ENCODE assay signal across 8 mouse cellular contexts in the genomic region with DNA sequence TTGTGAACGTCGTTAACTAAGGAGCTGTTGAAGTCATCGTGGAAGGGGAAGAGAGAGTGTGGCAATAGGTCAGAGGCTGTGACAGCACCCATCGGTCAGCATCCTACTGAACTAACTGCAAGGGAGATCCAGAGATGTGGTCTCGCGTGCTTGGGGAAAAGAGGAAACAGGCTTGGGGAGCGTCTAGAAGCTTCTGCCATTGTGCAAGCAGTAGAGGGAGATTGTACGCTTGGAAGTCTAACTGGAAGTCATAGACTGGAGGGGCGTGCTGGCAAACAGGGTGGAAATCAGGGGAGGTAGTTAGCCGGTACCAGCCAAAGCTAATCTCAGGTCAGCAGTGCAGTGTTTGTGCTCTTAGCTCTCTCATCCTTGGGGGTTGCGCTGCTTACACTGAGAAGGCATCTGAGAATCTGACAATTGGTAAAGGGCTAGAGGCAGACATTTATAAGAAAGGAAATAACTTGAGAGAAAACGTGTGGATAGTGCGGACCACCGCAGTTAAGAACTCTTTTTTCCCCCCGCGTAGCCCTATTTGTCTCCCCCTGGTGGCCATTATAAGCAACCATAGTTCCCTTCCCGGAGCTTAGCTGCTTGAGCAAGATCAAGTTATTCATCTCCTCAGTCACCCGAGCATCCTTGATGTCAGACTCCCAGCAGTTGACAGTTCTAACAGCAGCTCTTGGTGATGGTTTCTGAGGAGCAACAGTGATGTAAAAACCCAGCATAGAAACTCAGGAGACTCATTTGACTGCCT.
A peak's percentile ranks its signal among the peaks of the same experiment; 100 is the strongest.
DNase-seq lines count a peak whose midpoint lies in the region; ATAC-seq and TF ChIP-seq lines count a peak whose summit lies in the region.

No protein-coding gene starts in this region.

- ATAC-seq in hindbrain, embryonic 12.5 days (ENCODE audit: low FRiP score), result no peak
- ATAC-seq in embryonic facial prominence, embryonic 12.5 days (ENCODE audit: insufficient number of reproducible peaks, insufficient read depth, low FRiP score, low TSS enrichment), result no peak
- no peak for ATAC-seq in hindbrain, postnatal 0 days
- no peak for ATAC-seq in megakaryocyte-erythroid progenitor cell, adult 5-6 weeks (replicated peaks; ENCODE audit: low FRiP score, low TSS enrichment, poor library complexity, severe bottlenecking)

- no peak overlapping the region for H3K27ac ChIP-seq in hindbrain, embryonic 10.5 days
- no peak overlapping the region for H3K27ac ChIP-seq in hindbrain, embryonic 12.5 days
- H3K27ac ChIP-seq in embryonic facial prominence, embryonic 12.5 days, result no peak overlapping the region
- H3K27ac ChIP-seq in hindbrain, postnatal 0 days, result no peak overlapping the region

- 57% methylated on average over 18 of the region's 18 CpGs for WGBS in hindbrain, embryonic 10.5 days
- WGBS in hindbrain, embryonic 12.5 days, result 54% methylated on average over 18 of the region's 18 CpGs
- 45% methylated on average over 18 of the region's 18 CpGs for WGBS in embryonic facial prominence, embryonic 12.5 days
- 52% methylated on average over 18 of the region's 18 CpGs for WGBS in hindbrain, postnatal 0 days

- H3K4me3 ChIP-seq in hindbrain, embryonic 10.5 days, result no peak overlapping the region
- H3K4me3 ChIP-seq in hindbrain, embryonic 12.5 days, result no peak overlapping the region
- H3K4me3 ChIP-seq in embryonic facial prominence, embryonic 12.5 days, result no peak overlapping the region
- H3K4me3 ChIP-seq in hindbrain, postnatal 0 days (ENCODE audit: low read length), result no peak overlapping the region

- H3K9ac ChIP-seq in hindbrain, embryonic 12.5 days, result no peak overlapping the region
- H3K9ac ChIP-seq in embryonic facial prominence, embryonic 12.5 days, result no peak overlapping the region
- H3K9ac ChIP-seq in hindbrain, postnatal 0 days (replicated peaks; ENCODE audit: low read length), result no peak overlapping the region

- TF ChIP-seq CTCF in hindbrain, postnatal 0 days (IDR thresholded peaks at IDR 0.05; ENCODE audit: low read depth), result peak; percentile 80

- H3K36me3 ChIP-seq in hindbrain, embryonic 10.5 days, result no peaks in the 10 kb centered on the region
- no peaks in the 10 kb centered on the region for H3K36me3 ChIP-seq in hindbrain, embryonic 12.5 days
- H3K36me3 ChIP-seq in embryonic facial prominence, embryonic 12.5 days, result no peaks in the 10 kb centered on the region
- H3K36me3 ChIP-seq in hindbrain, postnatal 0 days (ENCODE audit: insufficient read depth, low read length), result no peaks in the 10 kb centered on the region

- peak; percentile 48 for DNase-seq in hindbrain, embryonic 10.5 days (ENCODE audit: low spot score)
- peak; percentile 49 for DNase-seq in ES-CJ7 (ENCODE audit: low read depth, low spot score)
- DNase-seq in hindbrain, postnatal 0 days (ENCODE audit: low spot score), result peak; percentile 77
- DNase-seq in lung, postnatal 4 days, result peak; percentile 39 to 40
- peak; percentile 37 for DNase-seq in thymus, postnatal 14 days

- H3K4me1 ChIP-seq in hindbrain, embryonic 10.5 days (replicated peaks), result no peaks in the 10 kb centered on the region
- H3K4me1 ChIP-seq in hindbrain, embryonic 12.5 days, result no peaks in the 10 kb centered on the region
- H3K4me1 ChIP-seq in embryonic facial prominence, embryonic 12.5 days, result no peaks in the 10 kb centered on the region
- H3K4me1 ChIP-seq in hindbrain, postnatal 0 days (ENCODE audit: insufficient read depth, low read length), result no peaks in the 10 kb centered on the region

- no peaks in the 10 kb centered on the region for H3K9me3 ChIP-seq in hindbrain, embryonic 10.5 days
- H3K9me3 ChIP-seq in hindbrain, embryonic 12.5 days (replicated peaks), result no peaks in the 10 kb centered on the region
- no peaks in the 10 kb centered on the region for H3K9me3 ChIP-seq in embryonic facial prominence, embryonic 12.5 days
- no peaks in the 10 kb centered on the region for H3K9me3 ChIP-seq in hindbrain, postnatal 0 days (ENCODE audit: low read length)

- H3K27me3 ChIP-seq in hindbrain, embryonic 10.5 days (ENCODE audit: insufficient read depth, poor library complexity, severe bottlenecking), result no peaks in the 10 kb centered on the region
- peaks cover 4% of the 10 kb centered on the region; the same call in 1 of the 2 replicates for H3K27me3 ChIP-seq in hindbrain, embryonic 12.5 days
- no peaks in the 10 kb centered on the region for H3K27me3 ChIP-seq in embryonic facial prominence, embryonic 12.5 days
- no peaks in the 10 kb centered on the region for H3K27me3 ChIP-seq in hindbrain, postnatal 0 days (ENCODE audit: insufficient read depth, low read length)

- H3K4me2 ChIP-seq in hindbrain, embryonic 12.5 days (replicated peaks), result no peak overlapping the region
- 0 out of 2 replicates have a peak overlapping the region, but pooled peaks have one; percentile 18 for H3K4me2 ChIP-seq in embryonic facial prominence, embryonic 12.5 days (replicated peaks)
- H3K4me2 ChIP-seq in hindbrain, postnatal 0 days (ENCODE audit: low read depth, low read length), result peak overlapping the region; percentile 7; the same call in 1 of the 2 replicates
